Mouse (Mus musculus): ENCODE results near the gene Canx. TPM values are rescaled to one million over a fixed set of nuclear protein-coding genes. Genes with fewer than 3 reads are reported as not detected.
A peak's percentile ranks its signal among the peaks of the same experiment; 100 is the strongest.

Gene Canx
- polyA plus RNA-seq, 1 experiment from 2014 or later, result 267 TPM

GRCm38 (mm10) chr11:50292190-50292855 is 33.1 kb downstream of the Canx start, which contains the start of gene Maml1:
Maml1 (minus strand) TSS chr11:50292311.
- peak; percentile 97 for ATAC-seq (replicated peaks; ENCODE audit: low FRiP score)
- no peaks in the 10 kb centered on the region for H3K27me3 ChIP-seq (replicated peaks; ENCODE audit: control insufficient read depth, insufficient read depth, low read length)
- no peaks in the 10 kb centered on the region for H3K9me3 ChIP-seq (ENCODE audit: control insufficient read depth, low read length)
- peak within 1 kb of the TSS; percentile 99 for H3K4me3 ChIP-seq (ENCODE audit: low read depth, low read length)
- H3K4me1 ChIP-seq (replicated peaks; ENCODE audit: control insufficient read depth, insufficient read depth, low read length), result peaks cover 15% of the 10 kb centered on the region
- peak within 1 kb of the TSS; percentile 90 for H3K4me2 ChIP-seq
- H3K27ac ChIP-seq (ENCODE audit: low read depth, low read length), result peak within 1 kb of the TSS; percentile 96
- peak; percentile 97 for DNase-seq (ENCODE audit: low spot score)
- H3K9ac ChIP-seq (ENCODE audit: low read depth, low read length), result peak within 1 kb of the TSS; percentile 97
- H3K36me3 ChIP-seq (ENCODE audit: control insufficient read depth, insufficient read depth, low read length), result peaks cover 29% of the 10 kb centered on the region
- under 1% methylated on average over 45 of the region's 45 CpGs for WGBS

DNA sequence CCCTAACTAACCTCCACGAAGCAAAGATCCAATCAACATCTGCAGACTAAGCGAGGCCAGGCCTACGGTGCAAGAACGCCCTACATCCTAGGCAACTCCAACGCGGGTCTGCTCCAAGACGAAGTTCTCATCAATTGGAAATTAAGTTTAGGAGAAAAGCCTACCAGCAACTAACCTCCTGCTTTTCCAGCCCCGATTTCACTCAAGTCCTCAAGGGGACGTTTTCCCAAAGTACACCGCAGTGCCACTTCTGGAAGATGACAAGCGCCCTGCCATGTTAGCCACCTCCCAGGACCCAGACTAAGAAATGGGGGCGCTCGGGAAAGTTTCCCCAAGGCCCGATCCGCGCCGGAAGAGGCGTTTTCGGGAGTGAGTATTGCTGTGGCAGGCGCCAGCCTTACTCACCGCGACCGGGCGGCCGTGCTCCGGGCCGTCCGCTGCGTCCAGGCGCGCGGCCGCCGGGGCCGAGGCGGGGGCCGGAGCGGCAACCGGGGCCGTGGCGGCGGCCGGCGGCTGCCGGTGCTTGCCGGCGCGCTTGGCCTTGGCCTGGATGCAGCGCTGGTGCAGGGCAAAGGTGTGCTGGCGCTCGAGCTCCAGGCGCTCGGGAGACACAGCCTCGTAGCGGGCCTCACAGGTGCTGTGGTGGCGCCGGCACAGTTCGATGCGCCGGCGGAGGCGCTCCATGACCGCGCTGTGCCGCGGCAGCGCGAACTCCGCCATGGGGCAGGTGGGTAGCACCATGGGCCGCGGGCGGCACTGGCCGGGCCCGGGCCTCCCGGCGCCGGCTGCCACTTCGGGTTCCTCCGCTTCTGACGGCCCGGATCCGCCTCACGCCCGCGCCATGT is 33.9 kb downstream of the Canx start:
- WGBS, result under 1% methylated on average over 85 of the region's 85 CpGs
- Histone ChIP-seq H3K9me3 (ENCODE audit: control insufficient read depth, low read length) (no peaks in the 10 kb centered on the region), H3K9ac (ENCODE audit: low read depth, low read length) (peak overlapping the region; percentile 97), H3K27ac (ENCODE audit: low read depth, low read length) (peak overlapping the region; percentile 96), H3K4me3 (ENCODE audit: low read depth, low read length) (peak overlapping the region; percentile 99), H3K27me3 (replicated peaks; ENCODE audit: control insufficient read depth, insufficient read depth, low read length) (no peaks in the 10 kb centered on the region), H3K4me2 (peak overlapping the region; percentile 90), H3K4me1 (replicated peaks; ENCODE audit: control insufficient read depth, insufficient read depth, low read length) (peaks cover 15% of the 10 kb centered on the region), H3K36me3 (ENCODE audit: control insufficient read depth, insufficient read depth, low read length) (peaks cover 25% of the 10 kb centered on the region)
- DNase-seq (ENCODE audit: low spot score) (peak; percentile 74), ATAC-seq (replicated peaks; ENCODE audit: low FRiP score) (peak; percentile 69)

DNA sequence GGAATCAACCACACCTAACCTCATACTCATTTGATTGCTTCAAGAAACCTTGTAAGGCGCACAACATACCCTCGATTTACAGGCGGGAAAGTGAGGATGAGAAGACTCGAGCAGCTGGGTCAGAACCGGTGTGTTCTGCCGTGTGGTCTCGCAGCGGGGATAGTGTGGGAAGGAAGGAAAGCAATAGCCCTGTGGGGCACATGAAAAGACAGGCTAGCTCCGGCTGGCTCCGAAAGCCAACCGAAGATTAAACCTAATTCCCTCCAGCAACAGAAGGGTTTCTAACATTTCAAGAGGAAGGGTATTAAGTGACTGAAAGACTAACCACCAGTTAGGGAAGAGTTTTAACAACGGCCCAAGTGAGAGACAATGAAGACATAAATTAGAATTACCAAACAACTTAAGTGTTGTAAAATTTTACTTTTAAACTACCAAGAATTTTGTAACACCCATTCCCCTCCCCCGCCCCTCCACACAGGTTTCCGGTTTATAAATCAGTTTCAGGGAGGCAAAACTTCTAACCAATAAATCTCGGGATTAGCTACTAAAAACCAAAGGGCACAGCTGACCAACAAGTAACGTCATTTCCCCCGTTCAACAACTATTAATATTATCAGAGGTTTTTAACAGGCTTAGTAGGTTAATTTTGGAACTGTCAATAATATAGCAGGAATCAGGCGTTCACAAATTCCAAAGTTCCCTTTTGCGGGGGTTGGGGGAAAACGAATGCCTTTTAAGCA is 34.8 kb downstream of the Canx start:
- no peak for DNase-seq (ENCODE audit: low spot score)

DNA sequence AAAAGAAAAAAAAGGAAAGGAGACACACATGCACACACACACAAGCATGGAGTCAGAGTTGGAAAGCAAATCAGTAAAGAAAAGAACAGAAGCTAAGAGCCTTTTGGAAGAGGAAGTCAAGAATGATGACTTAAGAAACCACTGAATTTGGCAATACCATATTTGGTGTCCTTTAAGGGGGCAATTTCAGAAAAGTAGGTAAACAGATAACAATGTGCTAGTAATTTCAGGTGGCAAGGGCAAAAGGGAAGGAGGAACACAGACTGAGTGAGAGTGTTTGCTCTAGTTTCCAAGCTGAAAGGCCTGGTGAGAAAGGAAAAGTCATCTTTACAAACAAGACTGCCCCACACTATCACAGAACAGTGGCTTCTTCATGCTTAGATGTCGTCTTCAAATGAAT is 39.0 kb downstream of the Canx start:
- Histone ChIP-seq H3K27ac (ENCODE audit: low read depth, low read length) (no peak overlapping the region), H3K4me3 (ENCODE audit: low read depth, low read length) (no peak overlapping the region), H3K4me2 (no peak overlapping the region), H3K36me3 (ENCODE audit: control insufficient read depth, insufficient read depth, low read length) (peaks cover 23% of the 10 kb centered on the region), H3K9me3 (ENCODE audit: control insufficient read depth, low read length) (no peaks in the 10 kb centered on the region), H3K9ac (ENCODE audit: low read depth, low read length) (no peak overlapping the region), H3K27me3 (replicated peaks; ENCODE audit: control insufficient read depth, insufficient read depth, low read length) (no peaks in the 10 kb centered on the region), H3K4me1 (replicated peaks; ENCODE audit: control insufficient read depth, insufficient read depth, low read length) (peaks cover 9% of the 10 kb centered on the region)
- 64% methylated on average over 1 of the region's 1 CpGs for WGBS
- DNase-seq (ENCODE audit: low spot score) (no peak), ATAC-seq (replicated peaks; ENCODE audit: low FRiP score) (no peak)

More for the DNA sequence above, 34.8 kb downstream of the Canx start:
- Histone ChIP-seq H3K4me1 (replicated peaks; ENCODE audit: control insufficient read depth, insufficient read depth, low read length) (peaks cover 15% of the 10 kb centered on the region), H3K27me3 (replicated peaks; ENCODE audit: control insufficient read depth, insufficient read depth, low read length) (no peaks in the 10 kb centered on the region), H3K4me2 (peak overlapping the region; percentile 90), H3K4me3 (ENCODE audit: low read depth, low read length) (peak overlapping the region; percentile 99), H3K9ac (ENCODE audit: low read depth, low read length) (peak overlapping the region; percentile 97), H3K27ac (ENCODE audit: low read depth, low read length) (peak overlapping the region; percentile 96; the same call in 1 of the 2 replicates), H3K9me3 (ENCODE audit: control insufficient read depth, low read length) (no peaks in the 10 kb centered on the region), H3K36me3 (ENCODE audit: control insufficient read depth, insufficient read depth, low read length) (peaks cover 25% of the 10 kb centered on the region)
- 22% methylated on average over 20 of the region's 20 CpGs for WGBS
- ATAC-seq (replicated peaks; ENCODE audit: low FRiP score), result no peak

GRCm38 (mm10) chr11:50285696-50286095 is 39.8 kb downstream of the Canx start:
- no peak for ATAC-seq (replicated peaks; ENCODE audit: low FRiP score)
- Histone ChIP-seq H3K4me1 (replicated peaks; ENCODE audit: control insufficient read depth, insufficient read depth, low read length) (peaks cover 9% of the 10 kb centered on the region), H3K9me3 (ENCODE audit: control insufficient read depth, low read length) (no peaks in the 10 kb centered on the region), H3K27ac (ENCODE audit: low read depth, low read length) (no peak overlapping the region), H3K27me3 (replicated peaks; ENCODE audit: control insufficient read depth, insufficient read depth, low read length) (no peaks in the 10 kb centered on the region), H3K9ac (ENCODE audit: low read depth, low read length) (no peak overlapping the region), H3K4me3 (ENCODE audit: low read depth, low read length) (no peak overlapping the region), H3K36me3 (ENCODE audit: control insufficient read depth, insufficient read depth, low read length) (peaks cover 23% of the 10 kb centered on the region), H3K4me2 (no peak overlapping the region)
- DNase-seq (ENCODE audit: low spot score), result no peak
- WGBS, result 90% methylated on average over 7 of the region's 7 CpGs

DNA sequence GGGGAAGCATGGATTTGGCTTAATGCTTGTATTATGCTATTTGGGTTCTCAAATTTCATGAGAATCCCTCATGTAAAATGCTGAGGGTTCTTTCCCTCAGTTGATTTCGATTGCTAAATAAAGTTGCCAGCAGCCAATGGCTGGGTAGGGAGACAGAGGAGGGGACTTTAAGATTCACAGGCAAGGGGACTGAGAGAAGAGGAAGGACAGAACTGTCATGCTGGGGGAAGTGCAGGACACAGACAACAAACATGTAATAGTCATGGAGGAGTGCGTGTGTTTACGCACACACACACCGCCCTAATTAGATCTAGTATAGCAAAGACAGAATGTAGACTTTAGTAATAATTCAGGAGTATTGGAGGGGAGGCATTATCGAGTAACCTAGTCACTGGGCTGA is 40.2 kb downstream of the Canx start:
- no peak overlapping the region for H3K27ac ChIP-seq (ENCODE audit: low read depth, low read length)
- H3K36me3 ChIP-seq (ENCODE audit: control insufficient read depth, insufficient read depth, low read length), result peaks cover 23% of the 10 kb centered on the region
- 91% methylated on average over 5 of the region's 5 CpGs for WGBS

GRCm38 (mm10) chr11:50280053-50280452 is 45.4 kb downstream of the Canx start:
- WGBS, result 79% methylated on average over 1 of the region's 1 CpGs
- ATAC-seq (replicated peaks; ENCODE audit: low FRiP score), result no peak
- Histone ChIP-seq H3K27ac (ENCODE audit: low read depth, low read length) (no peak overlapping the region), H3K9me3 (ENCODE audit: control insufficient read depth, low read length) (no peaks in the 10 kb centered on the region), H3K4me2 (no peak overlapping the region), H3K4me1 (replicated peaks; ENCODE audit: control insufficient read depth, insufficient read depth, low read length) (peaks cover 7% of the 10 kb centered on the region), H3K27me3 (replicated peaks; ENCODE audit: control insufficient read depth, insufficient read depth, low read length) (no peaks in the 10 kb centered on the region), H3K36me3 (ENCODE audit: control insufficient read depth, insufficient read depth, low read length) (peaks cover 4% of the 10 kb centered on the region; the same call in 1 of the 2 replicates), H3K4me3 (ENCODE audit: low read depth, low read length) (no peak overlapping the region), H3K9ac (ENCODE audit: low read depth, low read length) (no peak overlapping the region)
- no peak for DNase-seq (ENCODE audit: low spot score)

More for the DNA sequence above, 40.2 kb downstream of the Canx start:
- Histone ChIP-seq H3K9me3 (ENCODE audit: control insufficient read depth, low read length) (no peaks in the 10 kb centered on the region), H3K9ac (ENCODE audit: low read depth, low read length) (no peak overlapping the region), H3K4me1 (replicated peaks; ENCODE audit: control insufficient read depth, insufficient read depth, low read length) (peaks cover 5% of the 10 kb centered on the region), H3K4me2 (no peak overlapping the region), H3K4me3 (ENCODE audit: low read depth, low read length) (no peak overlapping the region), H3K27me3 (replicated peaks; ENCODE audit: control insufficient read depth, insufficient read depth, low read length) (no peaks in the 10 kb centered on the region)
- ATAC-seq (replicated peaks; ENCODE audit: low FRiP score) (no peak), DNase-seq (ENCODE audit: low spot score) (no peak)

DNA sequence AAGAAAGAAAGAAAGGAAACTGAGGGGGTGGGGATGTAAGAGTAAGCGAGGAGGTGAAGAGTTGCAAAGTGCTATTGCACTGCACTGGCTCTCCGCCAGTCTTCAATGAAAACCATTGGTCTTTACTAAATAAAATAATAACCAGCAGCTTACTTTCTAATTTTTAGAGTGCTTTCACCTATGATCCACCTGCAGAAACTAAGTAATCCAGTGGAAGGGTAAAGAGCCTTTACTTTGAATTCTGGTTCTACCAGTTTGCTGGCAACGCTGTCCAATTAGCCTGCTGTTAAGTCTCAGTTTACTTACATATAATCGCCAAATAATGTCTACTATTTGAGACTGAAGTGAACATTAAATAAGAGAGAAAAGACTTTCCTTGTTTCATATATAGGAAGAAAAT is 46.5 kb downstream of the Canx start:
- WGBS, result 89% methylated on average over 4 of the region's 4 CpGs
- Histone ChIP-seq H3K27me3 (replicated peaks; ENCODE audit: control insufficient read depth, insufficient read depth, low read length) (no peaks in the 10 kb centered on the region), H3K27ac (ENCODE audit: low read depth, low read length) (no peak overlapping the region), H3K4me2 (no peak overlapping the region), H3K4me1 (replicated peaks; ENCODE audit: control insufficient read depth, insufficient read depth, low read length) (peaks cover 9% of the 10 kb centered on the region), H3K9me3 (ENCODE audit: control insufficient read depth, low read length) (no peaks in the 10 kb centered on the region), H3K9ac (ENCODE audit: low read depth, low read length) (no peak overlapping the region), H3K36me3 (ENCODE audit: control insufficient read depth, insufficient read depth, low read length) (peaks cover 4% of the 10 kb centered on the region; the same call in 1 of the 2 replicates), H3K4me3 (ENCODE audit: low read depth, low read length) (no peak overlapping the region)
- ATAC-seq (replicated peaks; ENCODE audit: low FRiP score), result no peak
- DNase-seq (ENCODE audit: low spot score), result no peak

All from liver, embryonic 11.5 days (tissue).